Mouse (Mus musculus) C2C12 (cell line): ENCODE results near the gene Nwd2.

ENCODE experiments used
- CTCF ChIP-seq: IDR thresholded peaks from one replicate; pipeline ENCODE4 v1.5.1; 2011; ENCODE audit not compliant: control insufficient read depth, insufficient read depth, insufficient read length
- MAX ChIP-seq: IDR thresholded peaks from one replicate; pipeline ENCODE4 v1.6.1; 2011; ENCODE audit warnings: mild to moderate bottlenecking, control low read depth
- MYOG ChIP-seq: IDR thresholded peaks from one replicate; pipeline ENCODE4 v1.6.1; 2011; ENCODE audit not compliant: control insufficient read depth, insufficient read length; ENCODE audit errors: extremely low read depth
- USF1 ChIP-seq: IDR thresholded peaks from one replicate; pipeline ENCODE4 v1.6.1; 2011; ENCODE audit warnings: low read depth, mild to moderate bottlenecking, control low read depth, moderate library complexity

DNA sequence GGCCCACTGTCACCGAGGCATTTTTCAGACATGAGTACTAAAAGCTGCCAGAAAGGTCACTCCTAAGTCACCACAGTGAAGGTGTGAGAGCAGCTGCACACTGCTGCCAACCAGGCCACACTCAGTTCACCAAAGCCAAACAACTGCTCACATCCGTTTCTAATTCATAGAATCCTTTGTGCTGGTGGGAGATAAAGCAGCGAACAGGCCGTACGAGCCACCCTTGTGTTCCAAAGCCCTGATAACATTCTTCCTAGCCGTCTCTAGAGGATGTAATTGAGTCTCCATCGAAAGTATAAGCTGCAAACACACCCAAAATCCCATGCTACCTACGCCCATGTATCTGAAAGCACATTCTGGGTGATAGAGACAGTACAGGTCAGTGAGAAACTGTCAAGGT lies 173.0 kb downstream of the Nwd2 start:
- TF ChIP-seq CTCF (no peak), USF1 (no peak), MAX (no peak), MYOG (no peak)
